Mouse (Mus musculus) thymus, postnatal 10 days (tissue): ENCODE results near the gene Myl9.

Experiments used
- DNase-seq, 2 experiments: peaks; one replicate each; pipeline ENCODE4 v3.0.0; 2021; ENCODE audit warnings: low spot score in 2 of 2

Myl9 gene

DNA sequence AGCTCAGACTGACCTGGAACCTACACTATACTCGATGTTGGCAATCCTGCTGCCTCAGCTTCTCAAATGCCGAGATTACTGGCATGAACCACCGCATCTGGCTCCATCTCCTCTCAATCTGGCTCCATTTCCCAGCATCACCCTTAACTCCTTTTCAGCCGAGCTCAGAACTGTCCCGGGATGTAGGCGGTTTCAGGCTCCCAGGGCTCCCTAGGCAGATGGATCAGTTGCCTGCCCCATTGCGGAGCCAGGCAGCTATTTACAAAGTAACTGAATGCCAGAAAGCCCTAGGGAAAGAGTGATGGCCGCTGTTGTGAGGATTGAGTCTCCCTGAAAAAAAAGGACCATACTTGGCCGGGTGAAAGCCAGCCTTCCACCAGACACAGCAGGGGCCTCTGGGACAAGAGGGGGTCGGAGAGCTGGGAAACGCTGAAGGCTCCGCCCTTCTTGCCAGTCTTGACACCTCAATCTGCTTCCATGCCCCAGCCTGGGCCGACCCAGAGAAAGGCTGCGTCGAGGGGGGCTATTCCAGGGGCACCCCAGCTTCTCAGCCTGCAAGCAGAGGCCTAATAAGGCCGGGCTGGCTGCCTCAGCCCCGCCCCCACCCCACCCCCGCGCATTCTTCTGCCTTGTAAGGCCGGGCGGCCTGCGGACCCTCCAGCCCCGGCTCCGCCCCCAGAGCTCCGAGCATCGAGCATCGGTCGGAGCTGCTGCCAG lies at the start of gene Myl9:
Gene Myl9 (plus strand): TSS at position 683 of the 717 bp plus-strand sequence.
- no peak for DNase-seq

DNA sequence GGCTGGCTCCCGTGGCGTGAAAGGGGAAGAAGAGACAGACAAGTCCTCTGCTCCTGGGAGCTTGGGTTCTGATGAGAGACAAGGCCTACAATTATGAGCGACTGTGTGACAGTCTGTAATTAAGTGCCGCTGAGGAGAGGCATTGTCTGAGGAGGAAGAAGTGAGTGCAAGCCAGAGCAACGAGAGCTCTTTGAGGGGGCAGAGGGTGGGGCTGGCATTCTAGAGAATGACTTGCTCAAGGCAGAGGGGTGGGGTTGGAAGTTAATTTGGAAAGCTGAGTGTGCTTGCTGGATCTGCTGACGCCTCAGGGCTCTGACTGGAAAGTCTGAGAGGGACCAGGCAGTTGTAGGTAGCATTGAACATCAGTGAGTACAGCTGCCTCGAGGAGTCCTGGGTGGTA lies 48.9 kb upstream of the Myl9 start:
- no peak for DNase-seq

DNA sequence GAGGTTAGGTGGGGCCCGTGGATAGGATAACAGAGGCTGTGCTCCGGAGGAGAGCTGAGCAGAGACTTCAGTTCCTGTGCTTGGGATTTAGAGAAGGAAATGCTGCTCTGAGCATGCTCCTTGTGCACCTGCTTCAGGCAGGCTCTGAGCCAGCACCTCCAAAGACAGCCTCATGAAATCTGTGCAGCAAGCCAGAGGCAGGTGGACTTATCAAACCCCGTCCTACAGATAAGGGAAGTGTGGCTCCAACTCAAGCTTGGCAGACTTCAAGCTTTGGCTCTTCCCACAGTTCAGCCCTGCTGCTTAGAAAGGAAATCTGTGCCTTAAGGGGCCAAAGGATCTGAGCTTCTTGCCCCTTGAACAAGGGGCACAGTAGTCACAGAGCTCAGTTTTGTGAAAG lies 48.3 kb upstream of the Myl9 start:
- no peak for DNase-seq

DNA sequence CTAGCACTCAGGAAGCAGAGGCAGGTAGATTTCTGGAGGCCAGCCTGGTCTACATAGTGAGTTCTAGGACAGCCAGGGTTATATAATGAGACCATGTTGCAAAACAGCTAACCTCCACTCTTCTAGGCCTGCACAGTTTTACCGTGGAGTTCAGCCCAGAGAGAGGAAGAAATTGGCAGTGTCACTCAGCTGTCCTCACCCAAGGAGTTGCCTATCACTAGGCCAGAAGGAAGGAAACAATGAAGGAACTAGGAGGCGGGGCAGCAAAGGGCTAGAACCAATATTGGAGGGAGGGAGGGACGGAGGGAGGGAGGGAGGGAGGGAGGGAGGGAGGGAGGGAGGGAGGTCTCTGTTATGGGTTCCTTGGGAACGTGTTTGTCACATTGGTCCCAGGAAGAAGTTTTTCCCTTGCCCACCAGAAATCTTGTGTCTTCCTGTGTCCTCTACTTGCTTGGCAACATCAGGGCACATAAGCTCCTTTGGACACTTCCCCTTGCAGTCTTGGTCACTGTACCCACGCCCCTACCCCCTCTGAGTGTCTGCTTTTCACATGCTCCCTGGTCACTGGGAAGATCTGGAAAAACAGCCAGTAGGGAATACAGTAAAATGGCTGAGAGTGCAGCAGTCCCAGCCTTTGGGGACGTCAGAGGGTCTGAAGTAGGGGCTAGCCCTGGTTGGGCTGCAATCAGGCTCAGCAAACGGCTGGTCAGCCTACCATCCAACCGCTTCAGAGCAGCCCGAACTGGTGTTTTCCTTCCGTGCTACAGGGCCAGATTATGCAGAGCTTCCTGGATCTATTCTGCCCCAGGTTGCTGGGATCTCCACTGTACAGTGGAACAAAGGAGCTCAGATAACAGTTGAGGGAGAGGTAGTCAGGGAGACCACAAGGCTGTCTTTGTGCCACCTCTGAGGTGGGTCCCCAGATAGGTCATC lies 45.4 kb upstream of the Myl9 start:
- DNase-seq, result no peak

DNA sequence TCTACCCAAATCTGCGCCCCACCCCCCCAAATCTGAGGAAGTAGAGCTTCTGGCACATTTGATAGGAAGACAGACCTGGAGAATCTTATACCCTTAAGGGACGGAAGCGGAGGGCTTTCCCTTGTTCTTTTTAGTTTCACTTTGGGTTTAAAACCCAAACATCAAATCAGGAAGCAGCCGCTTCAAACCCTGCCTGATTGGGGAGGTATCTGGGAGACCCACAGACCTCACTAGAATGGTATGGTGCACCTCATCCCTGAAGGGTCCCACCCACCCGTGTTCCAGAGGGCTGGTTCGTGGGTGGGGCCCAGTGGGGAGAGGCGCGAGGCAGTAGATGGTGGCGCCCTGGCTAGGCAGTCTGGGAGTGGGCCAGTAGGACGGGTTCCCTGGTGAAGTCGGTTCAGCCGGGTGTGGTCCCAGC lies 44.7 kb upstream of the Myl9 start:
- DNase-seq, result peak; percentile 47 to 48

DNA sequence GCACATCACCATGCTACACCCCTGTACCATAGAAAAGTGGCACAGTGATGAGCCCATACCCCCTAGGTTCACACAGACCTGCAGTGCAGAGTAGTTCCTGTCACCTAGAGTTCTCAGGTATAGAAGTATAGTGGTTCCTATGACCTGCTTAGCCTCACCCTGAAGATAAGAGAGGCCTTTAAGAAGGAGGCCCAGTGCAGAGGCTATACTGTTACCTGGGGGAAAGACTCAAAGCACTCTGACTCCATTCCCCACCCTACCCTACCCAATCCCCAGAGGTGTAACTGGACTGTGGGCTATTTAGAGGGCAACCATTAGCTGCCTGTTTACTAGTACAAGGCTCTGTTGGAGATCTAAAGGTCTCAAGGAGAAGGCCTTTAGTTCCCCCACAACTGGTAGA lies 43.6 kb upstream of the Myl9 start:
- DNase-seq, result no peak

DNA sequence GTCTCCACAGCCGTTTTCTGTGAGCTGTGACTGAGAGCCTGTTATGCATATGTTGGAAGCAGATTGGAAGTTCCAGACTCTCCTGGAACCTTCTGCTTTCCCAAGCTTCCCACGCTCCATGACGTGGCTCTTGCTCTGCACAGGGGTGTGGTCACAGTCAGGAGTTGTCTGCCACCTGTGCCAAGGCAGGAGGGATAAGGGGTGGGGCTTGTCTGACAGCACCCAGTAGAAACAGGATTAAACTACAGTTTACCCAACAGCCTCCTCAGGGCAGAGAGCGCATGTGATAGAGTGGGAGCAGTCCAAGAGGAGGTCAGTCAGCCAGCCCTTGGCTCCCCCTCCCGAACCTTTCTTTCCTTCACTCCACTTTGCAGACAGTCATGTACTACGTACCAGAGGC lies 43.1 kb upstream of the Myl9 start:
- no peak for DNase-seq

DNA sequence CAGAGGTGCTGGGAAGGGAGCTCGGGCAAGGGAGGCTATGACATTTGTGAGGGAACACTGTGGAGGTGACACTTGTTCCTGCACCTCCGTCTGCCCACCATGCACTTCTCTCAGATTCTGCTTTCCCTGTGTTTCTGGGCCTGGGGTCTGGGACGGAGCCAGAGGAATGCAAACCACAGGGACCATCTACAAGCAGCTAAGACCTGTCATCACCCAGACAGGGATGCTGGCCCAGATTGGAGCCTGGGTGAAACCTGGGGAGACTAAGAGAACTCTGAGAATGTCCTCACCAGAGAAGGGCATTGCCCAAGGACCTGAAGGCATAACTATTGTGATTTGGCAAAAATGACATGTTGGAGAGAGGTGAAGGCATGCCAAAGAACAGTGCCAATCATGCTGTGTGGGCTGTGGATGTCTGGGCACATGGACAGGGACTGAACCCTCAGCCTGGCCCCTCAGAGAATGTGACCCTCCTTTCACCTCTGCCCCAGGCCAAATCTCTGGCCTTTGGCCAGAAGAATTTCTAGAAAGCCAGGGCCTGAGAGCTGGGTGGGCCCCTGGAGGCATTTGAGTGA lies 39.4 kb upstream of the Myl9 start:
- no peak for DNase-seq

DNA sequence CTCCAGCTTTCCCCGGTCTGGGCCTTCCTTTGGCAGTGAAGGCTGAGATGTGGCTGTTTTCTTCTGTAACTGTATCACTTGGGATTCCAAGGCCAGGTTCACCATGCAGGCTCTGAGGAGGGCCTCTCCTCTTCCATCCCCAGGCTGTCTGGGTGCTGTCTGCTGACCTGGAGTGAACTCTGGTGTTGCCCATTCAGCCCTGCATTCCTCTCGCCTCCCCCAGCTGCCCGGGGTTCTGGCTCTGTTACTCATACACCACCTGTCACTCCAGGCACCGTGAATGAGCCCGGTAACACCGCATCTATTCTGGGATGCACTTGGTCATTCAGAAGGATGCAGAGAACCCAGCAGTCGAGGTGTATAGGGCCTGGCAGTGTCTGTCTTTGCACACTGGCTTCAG lies 38.4 kb upstream of the Myl9 start:
- no peak for DNase-seq

DNA sequence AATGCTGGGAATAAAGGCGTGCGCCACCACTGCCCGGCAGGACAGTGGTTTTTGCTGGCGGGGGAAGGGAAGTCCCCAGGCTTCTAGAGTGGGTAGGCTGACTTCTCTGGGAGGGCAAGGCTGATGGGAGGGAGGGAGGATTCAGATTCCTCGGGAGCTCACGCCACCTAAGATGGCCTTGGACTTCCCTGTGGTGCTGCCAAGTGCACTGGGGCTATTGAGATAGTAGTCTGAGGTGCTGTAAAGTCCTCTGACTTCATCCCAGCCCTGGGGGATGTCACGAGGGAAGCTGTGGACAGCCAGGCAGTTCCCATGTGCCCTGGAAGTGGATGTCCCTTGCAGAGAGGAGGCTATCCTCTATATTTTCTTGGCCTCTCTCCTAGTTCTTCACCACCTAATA lies 37.2 kb upstream of the Myl9 start:
- DNase-seq, result no peak

DNA sequence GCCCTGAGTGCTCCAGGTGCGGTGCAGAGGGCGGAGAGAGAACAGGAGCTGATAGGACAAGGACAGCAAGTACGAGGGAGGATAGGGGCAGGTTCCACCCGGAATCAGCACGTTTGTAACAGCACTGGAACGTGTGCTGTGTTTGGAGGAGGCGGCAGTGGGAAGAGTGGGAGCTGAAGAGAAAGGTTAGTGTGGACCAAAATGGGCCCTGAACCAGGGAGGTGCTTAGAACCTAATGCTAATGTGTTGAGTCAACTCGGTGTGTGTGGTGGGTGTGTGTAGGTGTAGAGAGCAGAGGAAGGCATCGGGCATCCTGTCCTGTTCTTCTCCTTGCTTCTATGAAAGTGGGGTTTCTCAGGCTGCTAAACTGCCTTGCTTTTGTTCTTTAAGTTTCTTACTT lies 34.0 kb upstream of the Myl9 start:
- DNase-seq, result no peak

DNA sequence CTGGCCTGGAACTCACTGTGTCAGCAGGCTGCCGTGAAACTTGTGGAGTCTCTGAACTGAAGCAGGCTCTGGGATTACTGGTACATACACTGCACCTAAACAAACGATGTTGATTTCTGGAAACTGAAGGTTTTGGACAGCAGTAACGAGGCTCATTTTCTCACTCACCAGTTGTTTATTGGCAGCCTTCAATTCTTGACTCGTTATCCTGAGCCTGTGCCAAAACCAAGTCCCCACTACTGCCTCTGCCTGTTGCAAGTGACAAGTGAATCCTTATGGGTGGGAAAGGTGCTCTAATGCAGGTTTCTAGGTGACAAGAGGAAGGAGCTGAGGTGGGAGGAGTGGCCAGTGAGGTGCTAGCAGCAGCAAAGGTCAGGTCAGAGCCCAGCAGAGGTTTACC lies 33.2 kb upstream of the Myl9 start:
- DNase-seq, result no peak

DNA sequence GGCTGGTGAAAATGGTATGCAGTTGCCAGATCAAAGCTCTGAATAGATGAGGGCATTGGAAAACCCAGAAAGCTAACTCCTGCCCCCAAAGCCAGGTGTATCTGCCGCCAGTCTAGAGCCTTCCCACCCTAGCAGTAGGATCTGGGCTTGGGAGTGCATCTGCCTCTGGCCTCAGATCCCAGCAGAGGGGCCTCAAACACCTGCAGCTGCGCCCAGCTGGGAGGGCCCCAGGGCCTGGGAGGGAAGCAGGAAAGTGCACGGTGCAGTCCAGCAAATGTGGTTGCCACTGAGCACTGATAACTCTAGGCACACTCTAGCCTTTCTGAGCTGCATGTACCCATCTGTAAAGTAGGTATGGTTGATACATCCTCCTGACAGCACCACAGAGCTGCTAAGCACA lies 32.0 kb upstream of the Myl9 start:
- no peak for DNase-seq

DNA sequence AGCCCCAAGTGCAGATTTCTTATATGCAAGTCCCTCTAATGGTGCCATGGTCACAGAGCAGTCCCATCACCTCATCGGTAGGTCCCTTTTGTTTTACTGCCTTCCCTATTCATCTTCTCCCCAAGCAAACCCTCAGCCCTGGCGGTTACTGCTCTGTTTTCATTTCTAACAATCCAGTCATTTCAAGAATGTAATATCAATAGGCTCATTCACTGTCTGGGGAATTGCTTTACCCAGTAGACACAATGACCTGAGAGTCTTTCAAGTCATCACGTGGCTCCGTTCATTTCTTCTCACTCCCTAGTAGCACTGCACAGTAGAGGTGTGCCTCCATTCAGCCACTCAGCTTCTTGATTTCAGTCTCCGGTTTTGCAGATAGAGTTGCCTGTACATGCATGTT lies 30.8 kb upstream of the Myl9 start:
- no peak for DNase-seq

DNA sequence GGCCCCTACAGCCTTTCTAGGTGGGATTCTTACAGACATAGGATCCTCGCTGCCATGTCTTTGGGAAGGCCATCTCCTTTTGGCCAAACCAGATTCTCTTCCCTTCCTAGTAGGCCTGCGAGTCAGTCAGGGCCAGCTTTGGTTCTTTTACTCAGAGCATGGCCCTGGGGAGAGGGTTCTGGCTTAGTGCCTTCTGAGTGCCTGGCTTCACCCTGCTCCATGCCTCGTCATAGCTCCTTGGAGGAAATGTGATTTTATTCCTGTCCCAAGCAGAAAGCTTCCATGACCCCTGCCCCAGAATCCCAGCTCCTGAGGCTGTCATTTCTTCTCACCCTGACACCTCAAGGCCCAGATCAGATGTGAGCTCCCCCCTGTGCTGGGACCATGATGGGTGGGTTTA lies 27.9 kb upstream of the Myl9 start:
- no peak for DNase-seq

DNA sequence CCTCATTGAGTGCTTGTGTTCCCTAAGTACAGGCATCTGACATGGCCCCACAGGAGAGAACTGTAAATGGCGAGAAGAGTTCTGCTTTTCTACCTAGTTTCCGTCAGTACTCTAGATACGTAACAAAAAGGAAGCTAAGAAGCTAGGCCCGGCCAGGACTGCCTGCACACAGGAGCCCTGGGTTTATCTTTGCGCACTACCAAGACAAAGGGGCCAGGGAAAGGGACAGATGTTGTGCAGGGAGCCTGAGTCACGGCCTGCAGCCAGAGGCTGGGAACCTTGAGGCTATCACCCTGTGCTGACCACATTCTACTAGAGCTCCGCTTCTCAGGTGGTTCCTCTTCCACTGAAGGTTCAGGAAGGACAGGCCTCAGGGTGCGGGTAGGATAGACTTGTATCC lies 25.5 kb upstream of the Myl9 start:
- DNase-seq, result no peak

DNA sequence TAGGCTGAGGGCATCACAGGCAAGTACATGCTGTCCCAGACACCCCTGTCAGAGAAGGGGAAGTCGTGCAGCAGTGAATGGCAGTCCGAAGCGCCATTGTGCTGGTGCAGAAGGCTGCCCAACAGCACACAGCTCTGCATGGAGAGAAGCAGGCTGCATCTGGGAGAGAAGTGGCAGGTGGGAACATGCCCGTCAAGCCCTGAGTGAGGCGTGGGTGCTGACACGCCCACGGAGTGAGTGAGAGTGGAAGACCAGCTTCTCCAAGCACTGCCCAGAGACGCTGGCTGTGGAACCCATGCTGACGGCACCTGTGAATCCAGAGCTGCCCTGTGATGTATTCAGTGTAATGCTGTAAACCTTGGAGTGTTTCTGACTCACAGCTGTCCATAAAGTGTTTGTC lies 18.3 kb upstream of the Myl9 start:
- no peak for DNase-seq

DNA sequence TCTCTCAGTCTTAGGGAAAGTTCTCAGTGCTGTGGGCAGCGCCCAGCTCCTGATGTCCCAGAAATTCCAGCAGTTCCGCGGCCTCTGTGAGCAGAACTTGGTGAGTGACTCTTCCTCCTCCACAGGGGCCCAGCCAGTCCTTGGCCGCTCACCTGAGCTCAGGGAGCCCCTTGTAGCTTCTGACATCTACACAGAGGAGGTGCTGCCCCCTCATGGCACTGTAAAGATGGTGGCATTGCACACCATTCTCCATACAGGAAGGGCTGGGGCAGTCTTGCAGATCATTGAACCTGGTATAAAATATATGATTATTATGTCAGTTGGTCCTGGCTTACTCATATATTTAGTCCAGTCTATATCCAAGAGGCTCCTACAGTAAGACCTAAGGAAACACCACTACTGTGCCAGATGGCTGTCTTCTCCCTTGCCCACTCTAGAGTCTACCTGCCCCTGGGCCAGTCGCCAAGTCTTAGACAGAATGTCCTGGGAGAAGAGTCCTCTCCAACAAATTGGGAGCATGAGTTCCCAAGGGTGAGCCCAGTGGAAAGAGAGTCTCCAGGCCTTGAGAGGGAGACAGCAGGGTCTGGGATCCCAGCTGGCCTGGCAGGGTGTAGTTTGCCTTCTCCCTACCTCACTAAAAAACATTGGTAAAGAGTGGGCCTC lies 14.2 kb upstream of the Myl9 start:
- DNase-seq, result peak in 1 of 2 experiments; percentile 15

DNA sequence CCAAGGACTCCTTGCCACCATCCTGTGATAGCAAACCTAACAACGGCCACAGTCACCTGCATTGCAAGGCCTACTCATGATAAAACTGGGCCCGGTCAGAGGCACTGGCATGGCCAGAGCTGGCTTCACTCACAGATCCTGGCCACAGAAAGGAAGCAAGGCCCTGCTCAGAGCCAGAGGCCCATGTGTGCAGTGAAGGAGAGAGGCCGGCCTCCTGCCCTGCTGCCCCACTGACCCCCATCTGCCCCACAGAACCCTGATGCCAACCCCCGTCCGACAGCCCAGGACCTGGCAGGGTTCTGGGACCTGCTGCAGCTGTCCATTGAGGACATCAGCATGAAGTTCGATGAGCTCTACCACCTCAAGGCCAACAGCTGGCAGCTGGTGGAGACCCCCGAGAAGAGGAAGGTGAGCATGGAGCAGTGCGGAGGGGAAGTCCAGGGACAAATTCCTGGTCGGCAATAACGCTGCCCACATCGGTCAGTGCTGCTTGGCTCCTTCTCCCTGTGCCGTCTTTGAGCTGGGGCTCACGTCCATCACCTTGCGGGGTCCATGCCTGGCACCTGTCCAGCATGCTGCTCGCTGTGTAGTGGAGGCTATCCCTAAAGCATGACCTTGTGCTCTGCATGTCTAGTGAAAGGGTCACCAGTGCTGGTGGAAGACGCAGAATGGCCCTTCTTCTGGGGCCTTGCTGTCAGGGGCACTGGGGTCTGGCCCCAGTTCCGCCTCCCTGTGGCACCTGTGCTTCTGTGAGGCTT lies 13.5 kb upstream of the Myl9 start:
- DNase-seq, result no peak

DNA sequence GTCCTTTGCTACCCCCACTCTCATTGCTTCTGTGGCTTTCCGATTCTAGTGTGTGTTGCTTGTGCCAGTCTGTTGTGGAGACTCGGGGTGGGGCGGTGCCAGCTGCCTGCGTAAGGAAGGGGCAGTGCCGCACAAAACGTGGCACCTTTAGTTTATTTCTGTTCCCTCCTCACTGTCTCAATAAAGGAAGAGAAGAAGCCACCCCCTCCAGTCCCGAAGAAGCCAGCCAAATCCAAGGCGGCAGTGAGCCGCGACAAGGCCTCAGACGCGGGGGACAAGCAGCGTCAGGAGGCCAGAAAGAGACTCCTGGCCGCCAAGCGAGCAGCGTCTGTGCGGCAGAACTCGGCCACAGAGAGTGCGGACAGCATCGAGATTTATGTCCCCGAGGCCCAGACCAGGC lies 12.7 kb upstream of the Myl9 start:
- DNase-seq, result no peak

DNA sequence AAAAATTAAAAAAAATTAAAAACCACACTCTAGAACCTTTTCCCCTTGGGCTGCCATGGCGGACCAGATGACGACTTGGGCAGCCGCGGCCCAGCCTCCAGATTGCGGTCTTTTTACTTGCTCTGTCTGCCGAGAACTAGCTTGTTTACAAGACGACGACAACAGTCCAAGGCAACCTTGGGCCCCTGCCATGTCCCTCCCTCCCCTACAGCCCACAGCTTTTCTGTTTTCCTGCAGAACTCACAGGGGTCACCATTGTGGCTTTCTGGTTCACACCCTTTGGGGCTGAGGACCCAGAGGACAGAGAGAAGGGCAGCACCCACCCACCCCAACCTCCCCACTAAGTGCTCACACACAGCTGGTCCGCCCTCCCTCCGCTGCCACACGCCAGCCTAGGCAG lies 12.1 kb upstream of the Myl9 start:
- no peak for DNase-seq

DNA sequence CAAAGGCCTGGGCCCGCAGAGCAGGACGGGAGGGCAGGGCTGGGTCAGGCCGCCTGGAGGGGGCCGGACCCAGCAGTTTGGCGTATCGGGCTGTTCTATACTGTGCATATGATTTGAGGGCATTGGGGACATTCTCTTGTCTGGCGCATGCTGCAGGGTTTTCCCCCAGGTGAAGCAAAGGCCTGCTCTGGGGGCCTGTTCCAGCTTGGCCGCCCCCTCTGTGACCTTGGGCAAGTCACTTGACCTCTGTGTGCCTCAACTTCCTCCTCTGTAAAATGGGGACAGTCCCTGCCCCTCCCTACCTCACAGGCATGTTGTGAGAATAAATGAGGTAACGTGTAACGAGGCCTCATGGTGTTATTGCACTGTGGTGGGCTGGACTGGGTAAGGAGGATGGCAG lies 11.2 kb upstream of the Myl9 start:
- no peak for DNase-seq
